Mouse (Mus musculus) embryonic facial prominence, embryonic 15.5 days (tissue): ENCODE results near the gene Ap2s1. TPM values are rescaled to one million over a fixed set of nuclear protein-coding genes. Genes with fewer than 3 reads are reported as not detected.
"Not testable (repeated sequence)": the region's sequence is repeated elsewhere in the genome, so short reads cannot be mapped to it uniquely, and the experiment has no call there.

Experiments
- ATAC-seq: fragments of 200-750 bp; cut with Nextera tagmentation; 2 replicates; pipeline ENCODE4 v1.8.0; 2017; ENCODE audit warnings: low read depth, moderate TSS enrichment; ENCODE audit not compliant: insufficient number of reproducible peaks, low FRiP score, low TSS enrichment
- H3K27ac ChIP-seq: fragments of 300-500 bp; sonication (generic); replicated peaks from 2 replicates; pipeline ENCODE4 v1.5.1; 2015; ENCODE audit warnings: mild to moderate bottlenecking, inconsistent platforms
- H3K27me3 ChIP-seq: fragments of 300-500 bp; sonication (generic); 2 replicates; pipeline ENCODE4 v1.6.1; 2015; ENCODE audit warnings: inconsistent platforms
- H3K36me3 ChIP-seq: fragments of 300-500 bp; sonication (generic); 2 replicates; pipeline ENCODE4 v1.6.1; 2015; ENCODE audit warnings: mild to moderate bottlenecking, inconsistent platforms
- H3K4me1 ChIP-seq: fragments of 300-500 bp; sonication (generic); 2 replicates; pipeline ENCODE4 v1.6.1; 2015; ENCODE audit warnings: inconsistent platforms
- H3K4me2 ChIP-seq: fragments of 300-500 bp; sonication (generic); replicated peaks from 2 replicates; pipeline ENCODE4 v1.6.1; 2015; ENCODE audit warnings: mild to moderate bottlenecking, inconsistent platforms
- H3K4me3 ChIP-seq: fragments of 300-500 bp; sonication (generic); replicated peaks from 2 replicates; pipeline ENCODE4 v1.5.1; 2015; ENCODE audit warnings: mild to moderate bottlenecking, inconsistent platforms
- H3K9ac ChIP-seq: fragments of 300-500 bp; sonication (generic); 2 replicates; pipeline ENCODE4 v1.6.1; 2015; ENCODE audit warnings: inconsistent platforms
- H3K9me3 ChIP-seq: fragments of 300-500 bp; sonication (generic); replicated peaks from 2 replicates; pipeline ENCODE4 v1.6.1; 2016; ENCODE audit warnings: inconsistent platforms
- WGBS: fragments of 180-500 bp; shearing (Covaris S2); methylation state at CpG from one replicate; pipeline ENCODE4 v1.1.7; 2015; 5-methylcytosine and 5-hydroxymethylcytosine counted together
- polyA plus RNA-seq: library from polyadenylated mRNA; unstranded; fragments of >200 nt; fragmentation: Nextera tagmentation; extraction: Ambion mirVana; gene quantifications from 2 replicates; pipeline ENCODE4 v1.2.1, GENCODE M21; 2015

Ap2s1 gene
- 273 and 275 TPM in 2 replicates for polyA plus RNA-seq

DNA sequence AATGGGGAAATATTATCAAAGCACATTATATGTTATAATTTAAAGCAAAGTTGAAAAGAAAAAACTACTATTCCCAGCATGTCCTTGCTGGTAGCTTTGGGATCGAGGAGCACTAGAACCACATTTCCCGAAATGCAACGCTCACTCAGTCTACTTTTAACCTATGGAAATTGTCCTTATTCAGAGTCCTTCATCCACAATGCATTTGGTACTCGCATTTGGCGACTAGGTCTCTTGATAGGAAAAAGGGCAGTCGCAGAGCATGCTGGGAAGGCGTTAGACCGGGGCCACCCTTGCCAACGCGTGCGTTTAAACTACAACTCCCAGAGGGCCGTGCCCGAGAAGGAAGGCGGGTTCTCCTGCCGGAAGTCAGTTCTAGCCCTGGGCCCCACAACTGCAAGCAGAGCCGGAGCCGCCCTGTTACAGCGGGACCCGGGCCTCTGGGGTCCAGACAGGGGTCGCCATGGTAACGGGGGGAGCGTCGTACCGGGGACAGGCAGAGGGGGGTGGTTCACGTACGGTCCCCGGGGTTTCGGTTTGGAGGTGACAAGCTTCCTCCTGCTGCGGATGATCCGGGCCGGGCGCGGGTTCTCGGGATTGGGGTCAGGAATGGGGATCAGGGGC lies at the start of gene Ap2s1:
TSS of gene Ap2s1 (plus strand) at position 338 of the 624 bp plus-strand sequence.
- H3K4me1 ChIP-seq = peaks cover 14% of the 10 kb centered on the region
- under 1% methylated on average over 34 of the region's 34 CpGs for WGBS
- peak within 1 kb of the TSS; percentile 94 for H3K4me3 ChIP-seq
- H3K9me3 ChIP-seq = no peaks in the 10 kb centered on the region
- peak within 1 kb of the TSS; percentile 87 for H3K4me2 ChIP-seq
- no peaks in the 10 kb centered on the region for H3K27me3 ChIP-seq
- peak within 1 kb of the TSS; percentile 88 for H3K9ac ChIP-seq
- peak within 1 kb of the TSS; percentile 63 for H3K27ac ChIP-seq
- ATAC-seq = peak; percentile 95
- H3K36me3 ChIP-seq = peaks cover 8% of the 10 kb centered on the region

DNA sequence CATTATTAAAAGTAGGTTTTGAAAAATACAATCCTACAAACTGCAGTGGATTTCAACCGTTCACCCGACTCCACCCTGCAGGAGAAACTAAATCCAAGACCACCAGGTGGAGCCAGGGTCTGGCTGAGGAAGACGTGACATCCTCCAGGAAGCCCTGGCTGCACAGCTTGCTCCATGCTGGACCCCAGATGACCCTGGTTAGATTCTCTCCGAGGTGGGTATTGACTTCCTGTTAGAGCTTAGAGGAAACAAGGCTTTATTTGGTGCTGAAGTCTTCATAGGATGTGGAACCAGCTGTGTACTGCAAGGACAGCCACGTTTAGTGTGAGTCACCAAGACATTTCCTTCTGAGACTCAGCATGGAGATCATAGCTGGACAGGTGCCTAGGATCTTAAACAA lies 49.0 kb upstream of the Ap2s1 start:
- H3K9ac ChIP-seq = no peak overlapping the region
- no peak for ATAC-seq

DNA sequence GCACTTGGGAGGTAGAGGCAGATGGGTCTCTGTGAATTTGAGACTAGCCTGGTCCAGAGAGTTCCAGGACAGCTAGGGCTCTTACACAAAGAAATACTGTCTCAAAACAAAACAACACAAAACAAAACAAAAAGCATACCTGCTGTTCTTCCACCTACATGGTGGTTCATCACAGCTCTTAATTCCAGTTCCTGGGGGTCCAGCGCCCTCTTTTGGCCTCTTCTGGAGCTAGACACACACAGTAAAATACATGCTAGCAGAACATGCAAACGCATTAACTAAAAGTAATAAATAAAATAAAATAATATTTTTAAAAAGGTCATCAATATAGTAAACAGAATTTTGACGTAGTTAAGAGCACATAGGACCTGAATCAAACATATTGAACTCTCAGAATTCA lies 43.2 kb upstream of the Ap2s1 start:
- Histone ChIP-seq H3K4me3 (no peak overlapping the region), H3K4me1 (no peaks in the 10 kb centered on the region), H3K9ac (no peak overlapping the region), H3K36me3 (no peaks in the 10 kb centered on the region), H3K9me3 (no peaks in the 10 kb centered on the region), H3K4me2 (no peak overlapping the region), H3K27me3 (no peaks in the 10 kb centered on the region), H3K27ac (no peak overlapping the region)
- WGBS = 33% methylated on average over 3 of the region's 3 CpGs
- ATAC-seq = no peak

More for the DNA sequence above, 49.0 kb upstream of the Ap2s1 start:
- H3K4me2 ChIP-seq = no peak overlapping the region
- no peaks in the 10 kb centered on the region for H3K4me1 ChIP-seq
- H3K4me3 ChIP-seq = no peak overlapping the region
- H3K36me3 ChIP-seq = no peaks in the 10 kb centered on the region
- no peaks in the 10 kb centered on the region for H3K9me3 ChIP-seq
- H3K27ac ChIP-seq = no peak overlapping the region
- WGBS = 67% methylated on average over 5 of the region's 5 CpGs
- H3K27me3 ChIP-seq = no peaks in the 10 kb centered on the region

DNA sequence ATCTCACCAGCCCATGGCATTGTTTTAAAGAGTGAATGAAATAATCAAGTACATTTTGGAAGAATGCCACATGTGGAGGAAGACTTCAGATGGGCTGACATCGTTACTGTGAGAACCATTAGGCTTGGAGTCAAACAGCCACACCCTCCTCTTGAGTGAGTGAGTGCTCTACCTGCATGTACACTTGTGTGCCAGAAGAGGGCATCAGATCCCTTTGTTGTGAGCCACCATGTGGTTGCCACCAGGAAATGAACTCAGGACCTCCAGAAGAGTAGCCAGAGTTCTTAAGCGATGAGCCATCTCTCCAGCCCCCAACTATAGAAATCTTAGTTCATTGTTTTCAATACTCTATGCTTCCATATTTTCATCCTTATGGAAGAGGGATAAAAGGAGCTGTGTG lies 39.2 kb upstream of the Ap2s1 start:
- Histone ChIP-seq H3K4me3 (no peak overlapping the region), H3K9me3 (no peaks in the 10 kb centered on the region), H3K4me2 (no peak overlapping the region), H3K4me1 (no peaks in the 10 kb centered on the region), H3K27me3 (no peaks in the 10 kb centered on the region), H3K9ac (no peak overlapping the region), H3K27ac (no peak overlapping the region), H3K36me3 (no peaks in the 10 kb centered on the region)
- ATAC-seq = no peak
- 43% methylated on average over 2 of the region's 2 CpGs for WGBS

DNA sequence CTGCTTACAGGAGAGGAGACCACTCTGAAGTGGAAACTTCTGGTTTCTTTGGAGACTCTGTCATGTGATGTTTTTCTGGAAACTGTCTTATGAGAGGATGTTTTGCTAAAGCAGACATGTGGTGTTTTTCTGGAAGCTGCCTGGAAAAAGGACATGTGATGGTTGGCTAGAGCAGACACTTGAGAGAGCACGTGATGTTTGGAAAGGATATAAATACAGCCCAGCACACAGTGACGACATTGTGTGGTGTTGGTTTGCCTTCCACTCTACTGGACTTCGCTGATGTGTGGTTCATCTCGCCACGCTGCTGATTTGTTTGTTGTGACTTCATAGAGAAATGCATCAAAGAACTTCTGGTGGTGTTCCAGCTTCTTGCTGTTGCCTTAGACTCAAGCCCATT lies 37.6 kb upstream of the Ap2s1 start:
- Histone ChIP-seq H3K4me2 (no peak overlapping the region), H3K4me3 (no peak overlapping the region), H3K9ac (no peak overlapping the region), H3K4me1 (no peaks in the 10 kb centered on the region), H3K27me3 (no peaks in the 10 kb centered on the region), H3K9me3 (no peaks in the 10 kb centered on the region), H3K36me3 (no peaks in the 10 kb centered on the region), H3K27ac (no peak overlapping the region)
- WGBS = 65% methylated on average over 5 of the region's 5 CpGs
- ATAC-seq = no peak

DNA sequence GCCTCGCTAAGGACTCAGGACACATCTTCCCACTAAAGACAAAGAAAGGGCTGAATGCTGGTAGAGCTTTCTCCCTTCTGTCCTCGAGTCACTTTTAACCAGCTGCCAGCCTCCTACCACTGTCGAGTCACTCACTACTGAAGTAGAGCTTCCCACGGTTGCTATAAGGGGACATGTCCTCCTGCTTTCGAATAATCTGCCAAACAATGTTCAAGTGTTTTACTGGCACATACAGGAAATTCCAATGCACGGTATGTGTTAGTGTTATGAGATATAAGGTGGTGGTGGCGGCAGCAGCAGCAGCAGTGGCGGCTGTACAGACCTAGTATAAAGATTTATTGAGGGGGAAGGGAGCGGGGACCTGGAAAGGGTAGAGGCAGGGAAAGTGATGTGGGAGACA lies 31.8 kb upstream of the Ap2s1 start:
- Histone ChIP-seq H3K4me1 (no peaks in the 10 kb centered on the region), H3K9me3 (no peaks in the 10 kb centered on the region), H3K4me3 (no peak overlapping the region), H3K27me3 (no peaks in the 10 kb centered on the region), H3K27ac (no peak overlapping the region), H3K36me3 (no peaks in the 10 kb centered on the region), H3K4me2 (no peak overlapping the region), H3K9ac (no peak overlapping the region)
- WGBS = 42% methylated on average over 9 of the region's 9 CpGs
- ATAC-seq = no peak

DNA sequence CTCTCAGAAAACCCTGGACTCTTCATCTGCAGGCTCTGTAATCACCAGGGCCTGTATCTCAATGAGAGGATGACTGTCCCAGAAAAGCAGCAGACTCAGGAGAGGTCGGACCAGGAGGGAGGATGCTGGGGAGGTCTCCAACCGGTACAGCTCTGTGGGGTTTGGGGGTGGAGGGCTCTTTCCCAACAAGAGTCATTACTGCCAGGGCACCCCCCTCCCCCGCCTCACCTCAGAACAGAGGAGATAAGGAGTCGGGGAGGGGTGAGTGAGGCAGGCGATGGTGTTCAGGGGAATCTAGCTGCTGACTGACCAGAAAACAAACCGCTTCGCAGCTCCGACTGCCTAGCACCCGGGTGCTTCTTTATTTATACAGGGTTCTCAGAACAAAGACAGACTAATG lies 30.0 kb upstream of the Ap2s1 start:
- Histone ChIP-seq H3K27me3 (no peaks in the 10 kb centered on the region), H3K27ac (no peak overlapping the region), H3K9me3 (no peaks in the 10 kb centered on the region), H3K4me1 (no peaks in the 10 kb centered on the region), H3K4me3 (no peak overlapping the region), H3K36me3 (no peaks in the 10 kb centered on the region), H3K9ac (no peak overlapping the region), H3K4me2 (no peak overlapping the region)
- WGBS = 30% methylated on average over 9 of the region's 9 CpGs
- no peak for ATAC-seq

DNA sequence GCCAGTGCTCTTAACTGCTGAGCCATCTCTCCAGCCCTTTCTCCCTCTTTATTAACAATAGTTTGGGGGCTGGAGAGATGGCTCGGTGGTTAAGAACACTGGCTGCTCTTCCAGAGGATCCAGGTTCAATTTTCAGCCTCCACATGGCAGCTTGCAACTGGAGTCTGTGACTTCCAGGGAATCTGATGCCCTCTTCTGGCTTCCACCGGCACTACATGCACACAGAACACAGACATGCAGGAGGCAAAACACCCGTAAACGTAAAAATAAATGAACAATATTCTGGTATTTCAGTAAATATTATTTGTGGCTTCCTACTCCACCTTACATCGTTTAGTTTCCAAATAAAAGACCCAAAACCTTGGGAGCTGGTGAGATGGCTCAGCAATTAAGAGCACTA lies 27.6 kb upstream of the Ap2s1 start:
- H3K27ac ChIP-seq = no peak overlapping the region
- no peaks in the 10 kb centered on the region for H3K9me3 ChIP-seq
- ATAC-seq = no peak
- H3K9ac ChIP-seq = no peak overlapping the region
- no peak overlapping the region for H3K4me3 ChIP-seq
- H3K27me3 ChIP-seq = no peaks in the 10 kb centered on the region
- H3K4me1 ChIP-seq = no peaks in the 10 kb centered on the region
- H3K36me3 ChIP-seq = no peaks in the 10 kb centered on the region
- no peak overlapping the region for H3K4me2 ChIP-seq
- WGBS = 77% methylated on average over 5 of the region's 5 CpGs

DNA sequence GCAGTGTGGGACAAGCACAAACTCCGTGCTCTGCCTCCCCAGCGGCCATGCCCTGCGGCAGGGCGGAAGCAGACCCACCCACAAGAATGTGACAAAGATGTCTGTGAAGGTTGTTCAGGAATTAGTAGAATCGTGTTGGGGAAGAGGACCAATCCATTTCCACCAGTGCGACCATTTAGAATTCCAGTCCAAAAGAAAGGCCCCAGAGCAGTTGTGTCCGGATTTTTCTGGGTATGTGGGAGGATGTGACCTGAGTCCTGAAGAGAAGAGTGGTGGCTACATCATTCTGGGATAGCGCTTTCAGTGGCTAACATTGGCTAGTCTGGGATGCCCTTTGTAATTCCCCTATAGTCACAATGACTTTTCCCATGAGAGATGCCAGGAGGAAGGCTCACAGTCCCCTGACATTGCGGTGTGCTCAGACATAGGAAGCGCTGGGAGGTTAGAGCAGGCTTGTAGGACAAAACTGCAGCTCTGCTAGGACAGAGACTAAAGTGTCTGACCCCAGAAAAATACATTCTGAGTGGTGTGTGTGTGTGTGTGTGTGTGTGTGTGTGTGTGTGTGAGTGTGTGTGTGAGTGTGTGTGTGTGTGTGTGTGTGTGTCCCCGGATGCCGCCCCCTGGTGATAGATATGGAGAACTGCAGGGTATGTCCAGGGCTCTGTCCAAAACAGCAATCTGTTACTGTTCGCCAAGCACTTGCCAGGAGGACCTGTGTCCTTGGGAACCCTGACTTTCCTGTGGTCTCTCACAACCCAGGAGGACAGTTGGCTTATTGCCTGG lies 25.4 kb upstream of the Ap2s1 start:
- no peak overlapping the region for H3K27ac ChIP-seq
- WGBS = 72% methylated on average over 13 of the region's 13 CpGs
- no peak overlapping the region for H3K4me3 ChIP-seq

DNA sequence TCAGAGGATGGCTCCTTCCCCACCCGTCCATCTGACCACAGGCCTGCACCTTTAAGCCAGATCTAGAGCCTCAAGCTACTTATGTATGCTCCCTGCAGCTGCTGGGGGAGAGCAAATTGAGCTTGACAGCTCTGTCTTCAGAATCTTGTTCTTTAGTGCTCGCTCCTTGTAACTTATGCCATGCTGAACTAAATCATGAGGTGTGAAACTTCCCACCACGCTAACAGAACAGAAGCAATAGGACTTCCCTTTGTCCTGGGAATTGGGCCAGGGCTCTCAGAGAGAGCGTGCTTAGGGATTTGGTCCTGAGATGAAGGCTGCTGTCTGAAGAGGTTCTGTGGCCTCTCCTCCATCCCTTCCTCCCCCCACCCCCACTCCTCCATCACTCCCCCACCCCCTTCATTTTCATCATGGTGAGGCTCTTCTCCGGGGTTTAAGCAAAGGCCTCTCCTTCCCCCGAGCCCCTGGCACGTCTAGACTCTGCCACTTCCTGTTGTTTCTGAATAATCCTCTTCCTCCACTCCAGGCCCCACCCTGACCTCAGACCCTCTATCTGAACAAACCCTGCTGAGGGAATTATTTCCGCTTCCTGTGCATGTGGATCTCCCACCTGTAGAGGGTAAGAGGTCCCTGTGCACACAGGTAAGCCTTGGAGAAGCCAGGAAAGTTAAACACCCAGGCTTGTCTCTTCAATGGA lies 21.6 kb upstream of the Ap2s1 start:
- ATAC-seq, H3K27me3 ChIP-seq, H3K36me3 ChIP-seq, H3K9me3 ChIP-seq, H3K4me1 ChIP-seq, H3K4me3 ChIP-seq, H3K4me2 ChIP-seq, H3K27ac ChIP-seq, H3K9ac ChIP-seq: not testable (repeated sequence)
- 32% methylated on average over 8 of the region's 8 CpGs for WGBS

More for the DNA sequence above, 25.4 kb upstream of the Ap2s1 start:
- no peak overlapping the region for H3K9ac ChIP-seq
- ATAC-seq = no peak
- H3K4me2 ChIP-seq = no peak overlapping the region
- H3K4me1 ChIP-seq = no peaks in the 10 kb centered on the region
- no peaks in the 10 kb centered on the region for H3K36me3 ChIP-seq
- no peaks in the 10 kb centered on the region for H3K27me3 ChIP-seq
- H3K9me3 ChIP-seq = no peaks in the 10 kb centered on the region

DNA sequence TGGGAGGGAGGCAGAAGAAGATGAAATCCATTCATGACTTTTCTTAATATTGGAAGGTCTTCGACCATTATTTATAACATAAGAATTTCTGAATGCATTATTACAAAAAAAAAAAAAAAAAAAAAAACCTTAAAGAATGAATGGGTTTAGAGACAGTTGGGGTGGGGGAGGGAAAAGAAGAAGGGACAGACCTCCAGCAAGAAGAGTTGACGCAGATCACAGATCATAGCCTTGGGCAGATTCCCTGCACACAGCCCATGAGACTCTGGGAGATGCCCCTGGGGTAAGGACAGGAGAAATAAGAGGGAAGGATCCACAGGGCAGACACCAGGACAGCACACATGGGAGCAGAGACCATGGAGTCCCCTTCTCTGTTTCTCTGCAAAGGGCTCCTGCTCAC lies 16.6 kb upstream of the Ap2s1 start, which contains the start of gene Ceacam9:
TSS of gene Ceacam9 (plus strand) at position 301 of the 400 bp plus-strand sequence.
- ATAC-seq = no peak
- H3K4me2 ChIP-seq = no peak within 1 kb of the TSS
- H3K4me1 ChIP-seq = no peaks in the 10 kb centered on the region
- no peak within 1 kb of the TSS for H3K4me3 ChIP-seq
- WGBS = 61% methylated on average over 2 of the region's 2 CpGs
- H3K27ac ChIP-seq = no peak within 1 kb of the TSS
- H3K9me3 ChIP-seq = no peaks in the 10 kb centered on the region
- H3K36me3 ChIP-seq = no peaks in the 10 kb centered on the region
- H3K9ac ChIP-seq = no peak within 1 kb of the TSS
- no peaks in the 10 kb centered on the region for H3K27me3 ChIP-seq
